Mouse (Mus musculus) liver, embryonic 14.5 days (tissue): ENCODE results near the gene Wars2. TPM values are rescaled to one million over a fixed set of nuclear protein-coding genes. Genes with fewer than 3 reads are reported as not detected.

Experiments
- ATAC-seq: fragments of 200-750 bp; cut with Nextera tagmentation; 2 replicates; pipeline ENCODE4 v1.8.0; 2017; ENCODE audit warnings: moderate number of reproducible peaks, mild to moderate bottlenecking, moderate library complexity; ENCODE audit not compliant: insufficient read depth
- DNase-seq, 3 experiments: peaks; one replicate each; pipeline ENCODE4 v3.0.0-alpha.2; 2012 to 2013; ENCODE audit warnings: low read depth in 3 of 3, low spot score in 3 of 3
- H3K27ac ChIP-seq: fragments of 300-500 bp; sonication (generic); 2 replicates; pipeline ENCODE4 v1.5.1; 2014; ENCODE audit warnings: moderate library complexity, mild to moderate bottlenecking, control low read depth, inconsistent platforms
- H3K27me3 ChIP-seq: fragments of 300-500 bp; sonication (generic); 2 replicates; pipeline ENCODE4 v1.6.1; 2014; ENCODE audit warnings: mild to moderate bottlenecking, low read length, moderate library complexity; ENCODE audit not compliant: control insufficient read depth, insufficient read depth
- H3K36me3 ChIP-seq: fragments of 300-500 bp; sonication (generic); replicated peaks from 2 replicates; pipeline ENCODE4 v1.6.1; 2014; ENCODE audit warnings: low read depth; ENCODE audit not compliant: control insufficient read depth, insufficient read depth
- H3K4me1 ChIP-seq, 2 experiments: fragments of 200-500 bp in 1 of 2; fragments of 300-500 bp in 1 of 2; sonication (generic) in 1 of 2; replicated peaks; 2 replicates each; pipeline ENCODE4 v1.6.1; 2012 to 2014; ENCODE audit warnings: antibody characterized with exemption in 1 of 2, inconsistent platforms in 1 of 2, low read length in 1 of 2; ENCODE audit not compliant: control insufficient read depth in 2 of 2, insufficient read depth in 2 of 2
- H3K4me2 ChIP-seq: fragments of 300-500 bp; sonication (generic); 2 replicates; pipeline ENCODE4 v1.6.1; 2014; ENCODE audit warnings: low read depth, mild to moderate bottlenecking, control low read depth, moderate library complexity
- H3K4me3 ChIP-seq, 2 experiments: fragments of 200-500 bp in 1 of 2; fragments of 300-500 bp in 1 of 2; sonication (generic) in 1 of 2; 2 replicates each; pipeline ENCODE4 v1.5.1; 2012 to 2014; ENCODE audit warnings: low read depth in 2 of 2, low read length in 2 of 2, mild to moderate bottlenecking in 2 of 2, control low read depth in 1 of 2, inconsistent platforms in 1 of 2, moderate library complexity in 1 of 2; ENCODE audit not compliant: insufficient read depth in 1 of 2
- H3K9ac ChIP-seq: fragments of 300-500 bp; sonication (generic); replicated peaks from 2 replicates; pipeline ENCODE4 v1.6.1; 2014; ENCODE audit warnings: mild to moderate bottlenecking, control low read depth, moderate library complexity
- H3K9me3 ChIP-seq: fragments of 300-500 bp; sonication (generic); 2 replicates; pipeline ENCODE4 v1.6.1; 2016; ENCODE audit warnings: low read length, mixed read lengths; ENCODE audit not compliant: control insufficient read depth
- CTCF ChIP-seq: IDR thresholded peaks from 2 replicates; pipeline ENCODE4 v1.5.1; 2016; ENCODE audit warnings: antibody characterized with exemption, low read depth, control low read depth
- EP300 ChIP-seq: IDR thresholded peaks from 2 replicates; pipeline ENCODE4 v1.6.1; 2016; ENCODE audit warnings: antibody characterized with exemption, low read depth
- WGBS: fragments of 180-500 bp; shearing (Covaris S2); extraction: QIAGEN DNeasy Blood & Tissue Kit; methylation state at CpG from one replicate; pipeline ENCODE4 v1.1.7; 2014; ENCODE audit not compliant: insufficient replicate concordance; 5-methylcytosine and 5-hydroxymethylcytosine counted together
- polyA plus RNA-seq, 2 experiments: library from polyadenylated mRNA; depleted of rRNA in 1 of 2; stranded (reverse) in 1 of 2; unstranded in 1 of 2; fragments of >200 nt; fragmentation: Nextera tagmentation in 1 of 2; extraction: Ambion mirVana in 1 of 2; gene quantifications; 2 replicates each; pipeline versions ENCODE4 v1.2.1 to v1.2.3; 2012 to 2014

Gene Wars2
- polyA plus RNA-seq, 2 experiments = 2.1 to 2.8 TPM

GRCm38 (mm10) chr3:99113266-99113837 lies 27.5 kb upstream of the Wars2 start:
- Histone ChIP-seq H3K36me3 (no peaks in the 10 kb centered on the region), H3K9ac (no peak overlapping the region), H3K27ac (no peak overlapping the region), H3K27me3 (no peaks in the 10 kb centered on the region), H3K4me2 (no peak overlapping the region), H3K9me3 (no peaks in the 10 kb centered on the region), H3K4me1 (no peaks in the 10 kb centered on the region), H3K4me3 (no peak overlapping the region)
- no peak for TF ChIP-seq CTCF
- TF ChIP-seq EP300 = no peak
- 52% methylated on average over 7 of the region's 7 CpGs for WGBS
- DNase-seq = no peak
- ATAC-seq = no peak

GRCm38 (mm10) chr3:99120942-99121341 lies 19.9 kb upstream of the Wars2 start:
- H3K4me3 ChIP-seq = no peak overlapping the region

GRCm38 (mm10) chr3:99130521-99130920 lies 10.3 kb upstream of the Wars2 start:
- no peaks in the 10 kb centered on the region for H3K36me3 ChIP-seq
- no peak for DNase-seq
- ATAC-seq = no peak
- no peak overlapping the region for H3K4me3 ChIP-seq
- H3K27me3 ChIP-seq = no peaks in the 10 kb centered on the region
- no peaks in the 10 kb centered on the region for H3K4me1 ChIP-seq
- no peaks in the 10 kb centered on the region for H3K9me3 ChIP-seq
- no peak overlapping the region for H3K4me2 ChIP-seq
- 36% methylated on average over 1 of the region's 1 CpGs for WGBS
- H3K27ac ChIP-seq = no peak overlapping the region
- H3K9ac ChIP-seq = no peak overlapping the region
- TF ChIP-seq EP300 (no peak), CTCF (no peak)

More at GRCm38 (mm10) chr3:99120942-99121341, 19.9 kb upstream of the Wars2 start:
- no peak overlapping the region for H3K4me2 ChIP-seq
- no peak overlapping the region for H3K27ac ChIP-seq
- H3K4me1 ChIP-seq = no peaks in the 10 kb centered on the region
- H3K27me3 ChIP-seq = no peaks in the 10 kb centered on the region
- no peaks in the 10 kb centered on the region for H3K36me3 ChIP-seq
- WGBS = 10% methylated on average over 2 of the region's 2 CpGs
- ATAC-seq = no peak
- H3K9ac ChIP-seq = no peak overlapping the region
- TF ChIP-seq EP300 = no peak
- no peak for TF ChIP-seq CTCF
- H3K9me3 ChIP-seq = no peaks in the 10 kb centered on the region
- no peak for DNase-seq

DNA sequence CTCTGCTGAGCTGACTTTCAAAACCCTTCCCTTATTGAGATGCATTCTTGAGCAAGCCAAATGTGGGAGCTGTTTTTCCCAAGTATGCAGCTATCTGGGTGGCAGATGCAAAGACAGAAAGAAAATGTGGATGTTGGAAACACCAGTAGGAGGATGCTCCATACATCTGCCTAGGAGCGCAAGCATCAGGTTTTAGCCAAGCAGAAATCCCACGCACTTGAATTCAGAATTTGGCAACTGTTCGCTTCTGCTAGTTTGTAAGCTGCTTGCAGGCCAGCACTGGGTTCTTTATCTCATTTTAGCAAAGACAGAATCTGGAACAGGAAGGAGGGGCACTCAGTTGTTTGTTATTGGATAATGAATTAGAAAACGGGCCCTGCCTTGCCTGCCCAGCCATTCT lies 8.9 kb upstream of the Wars2 start:
- H3K4me3 ChIP-seq = no peak overlapping the region
- H3K4me2 ChIP-seq = no peak overlapping the region
- no peaks in the 10 kb centered on the region for H3K9me3 ChIP-seq
- no peaks in the 10 kb centered on the region for H3K4me1 ChIP-seq
- no peak for TF ChIP-seq EP300
- no peaks in the 10 kb centered on the region for H3K27me3 ChIP-seq
- DNase-seq (no peak), ATAC-seq (no peak)
- no peak overlapping the region for H3K9ac ChIP-seq
- no peak overlapping the region for H3K27ac ChIP-seq
- no peaks in the 10 kb centered on the region for H3K36me3 ChIP-seq
- whole genome bisulfite sequencing = 56% methylated on average over 4 of the region's 4 CpGs

GRCm38 (mm10) chr3:99133913-99134312 lies 7.0 kb upstream of the Wars2 start:
- H3K27me3 ChIP-seq = no peaks in the 10 kb centered on the region
- ATAC-seq = no peak
- no peaks in the 10 kb centered on the region for H3K9me3 ChIP-seq
- H3K27ac ChIP-seq = no peak overlapping the region
- no peak overlapping the region for H3K4me3 ChIP-seq
- DNase-seq = no peak
- 77% methylated on average over 4 of the region's 4 CpGs for WGBS
- no peaks in the 10 kb centered on the region for H3K4me1 ChIP-seq
- no peaks in the 10 kb centered on the region for H3K36me3 ChIP-seq
- TF ChIP-seq EP300 = no peak
- TF ChIP-seq CTCF = no peak
- H3K4me2 ChIP-seq = no peak overlapping the region
- no peak overlapping the region for H3K9ac ChIP-seq
